Mouse (Mus musculus): ENCODE measurements around the gene Grik4. TPM values are rescaled to one million over a fixed set of nuclear protein-coding genes. Genes with fewer than 3 reads are reported as not detected.

The Grik4 gene
- polyA plus RNA-seq, 1 experiment: 0.17 TPM

GRCm38 (mm10) chr9:42809146-42809545, 135.1 kb downstream of the Grik4 start:
- Histone ChIP-seq H3K4me3 (replicated peaks) (no peak overlapping the region), H3K27me3 (replicated peaks) (peaks cover 12% of the 10 kb centered on the region), H3K36me3 (replicated peaks; ENCODE audit: low read length) (no peaks in the 10 kb centered on the region), H3K4me1 (no peaks in the 10 kb centered on the region), H3K9me3 (no peaks in the 10 kb centered on the region)
- TF ChIP-seq FLI1 (IDR thresholded peaks at IDR 0.05; ENCODE audit: low read length): no peak
- TF ChIP-seq GATA1 (IDR thresholded peaks at IDR 0.05; ENCODE audit: borderline replicate concordance, low read length): no peak

GRCm38 (mm10) chr9:42808394-42808793, 135.9 kb downstream of the Grik4 start:
- Histone ChIP-seq H3K4me1 (no peaks in the 10 kb centered on the region), H3K9me3 (no peaks in the 10 kb centered on the region), H3K4me3 (replicated peaks) (no peak overlapping the region), H3K36me3 (replicated peaks; ENCODE audit: low read length) (no peaks in the 10 kb centered on the region), H3K27me3 (replicated peaks) (peaks cover 12% of the 10 kb centered on the region)
- TF ChIP-seq GATA1 (IDR thresholded peaks at IDR 0.05; ENCODE audit: borderline replicate concordance, low read length) (no peak), FLI1 (IDR thresholded peaks at IDR 0.05; ENCODE audit: low read length) (no peak)

GRCm38 (mm10) chr9:42803061-42803491, 141.2 kb downstream of the Grik4 start:
- TF ChIP-seq GATA1 (IDR thresholded peaks at IDR 0.05; ENCODE audit: borderline replicate concordance, low read length) (no peak), FLI1 (IDR thresholded peaks at IDR 0.05; ENCODE audit: low read length) (no peak)
- Histone ChIP-seq H3K36me3 (replicated peaks; ENCODE audit: low read length) (no peaks in the 10 kb centered on the region), H3K4me1 (no peaks in the 10 kb centered on the region), H3K4me3 (replicated peaks) (no peak overlapping the region), H3K9me3 (no peaks in the 10 kb centered on the region), H3K27me3 (replicated peaks) (peaks cover 23% of the 10 kb centered on the region)

GRCm38 (mm10) chr9:42801929-42802328, 142.4 kb downstream of the Grik4 start:
- Histone ChIP-seq H3K4me3 (replicated peaks) (no peak overlapping the region), H3K27me3 (replicated peaks) (peaks cover 23% of the 10 kb centered on the region), H3K9me3 (no peaks in the 10 kb centered on the region), H3K4me1 (no peaks in the 10 kb centered on the region), H3K36me3 (replicated peaks; ENCODE audit: low read length) (no peaks in the 10 kb centered on the region)
- TF ChIP-seq GATA1 (IDR thresholded peaks at IDR 0.05; ENCODE audit: borderline replicate concordance, low read length) (no peak), FLI1 (IDR thresholded peaks at IDR 0.05; ENCODE audit: low read length) (no peak)

- no peak overlapping the region for H3K4me3 ChIP-seq (replicated peaks)
- no peaks in the 10 kb centered on the region for H3K9me3 ChIP-seq
- H3K36me3 ChIP-seq (replicated peaks; ENCODE audit: low read length): no peaks in the 10 kb centered on the region
- peaks cover 26% of the 10 kb centered on the region for H3K27me3 ChIP-seq (replicated peaks)
- TF ChIP-seq GATA1 (IDR thresholded peaks at IDR 0.05; ENCODE audit: borderline replicate concordance, low read length) (no peak), FLI1 (IDR thresholded peaks at IDR 0.05; ENCODE audit: low read length) (no peak)
- no peaks in the 10 kb centered on the region for H3K4me1 ChIP-seq
These were observed 144.2 kb downstream of the Grik4 start for GRCm38 (mm10) chr9:42800138-42800537.

- H3K27me3 ChIP-seq (replicated peaks): peaks cover 29% of the 10 kb centered on the region
- TF ChIP-seq FLI1 (IDR thresholded peaks at IDR 0.05; ENCODE audit: low read length): no peak
- TF ChIP-seq GATA1 (IDR thresholded peaks at IDR 0.05; ENCODE audit: borderline replicate concordance, low read length): no peak
- H3K9me3 ChIP-seq: no peaks in the 10 kb centered on the region
These were observed 144.6 kb downstream of the Grik4 start for GRCm38 (mm10) chr9:42799694-42800093.

GRCm38 (mm10) chr9:42799242-42799641, 145.1 kb downstream of the Grik4 start:
- Histone ChIP-seq H3K27me3 (replicated peaks) (peaks cover 30% of the 10 kb centered on the region), H3K4me3 (replicated peaks) (no peak overlapping the region), H3K36me3 (replicated peaks; ENCODE audit: low read length) (no peaks in the 10 kb centered on the region), H3K4me1 (no peaks in the 10 kb centered on the region), H3K9me3 (no peaks in the 10 kb centered on the region)
- TF ChIP-seq GATA1 (IDR thresholded peaks at IDR 0.05; ENCODE audit: borderline replicate concordance, low read length) (no peak), FLI1 (IDR thresholded peaks at IDR 0.05; ENCODE audit: low read length) (no peak)

More at GRCm38 (mm10) chr9:42799694-42800093, 144.6 kb downstream of the Grik4 start:
- H3K4me1 ChIP-seq: no peaks in the 10 kb centered on the region
- H3K4me3 ChIP-seq (replicated peaks): no peak overlapping the region
- H3K36me3 ChIP-seq (replicated peaks; ENCODE audit: low read length): no peaks in the 10 kb centered on the region

- Histone ChIP-seq H3K9me3 (no peaks in the 10 kb centered on the region), H3K27me3 (replicated peaks) (peaks cover 38% of the 10 kb centered on the region), H3K4me1 (no peaks in the 10 kb centered on the region), H3K36me3 (replicated peaks; ENCODE audit: low read length) (no peaks in the 10 kb centered on the region), H3K4me3 (replicated peaks) (no peak overlapping the region)
- no peak for TF ChIP-seq GATA1 (IDR thresholded peaks at IDR 0.05; ENCODE audit: borderline replicate concordance, low read length)
- no peak for TF ChIP-seq FLI1 (IDR thresholded peaks at IDR 0.05; ENCODE audit: low read length)
These were observed 146.0 kb downstream of the Grik4 start for GRCm38 (mm10) chr9:42798280-42798679.

GRCm38 (mm10) chr9:42797276-42797675, 147.0 kb downstream of the Grik4 start:
- H3K27me3 ChIP-seq (replicated peaks): peaks cover 41% of the 10 kb centered on the region

GRCm38 (mm10) chr9:42795881-42796280, 148.4 kb downstream of the Grik4 start:
- no peak overlapping the region for H3K4me3 ChIP-seq (replicated peaks)
- no peaks in the 10 kb centered on the region for H3K9me3 ChIP-seq
- no peaks in the 10 kb centered on the region for H3K36me3 ChIP-seq (replicated peaks; ENCODE audit: low read length)
- no peaks in the 10 kb centered on the region for H3K4me1 ChIP-seq
- no peak for TF ChIP-seq GATA1 (IDR thresholded peaks at IDR 0.05; ENCODE audit: borderline replicate concordance, low read length)
- no peak for TF ChIP-seq FLI1 (IDR thresholded peaks at IDR 0.05; ENCODE audit: low read length)
- H3K27me3 ChIP-seq (replicated peaks): peaks cover 45% of the 10 kb centered on the region

More at GRCm38 (mm10) chr9:42797276-42797675, 147.0 kb downstream of the Grik4 start:
- no peaks in the 10 kb centered on the region for H3K9me3 ChIP-seq
- no peaks in the 10 kb centered on the region for H3K4me1 ChIP-seq
- H3K36me3 ChIP-seq (replicated peaks; ENCODE audit: low read length): no peaks in the 10 kb centered on the region
- H3K4me3 ChIP-seq (replicated peaks): no peak overlapping the region
- TF ChIP-seq FLI1 (IDR thresholded peaks at IDR 0.05; ENCODE audit: low read length) (no peak), GATA1 (IDR thresholded peaks at IDR 0.05; ENCODE audit: borderline replicate concordance, low read length) (no peak)

GRCm38 (mm10) chr9:42794006-42794405, 150.3 kb downstream of the Grik4 start:
- no peaks in the 10 kb centered on the region for H3K36me3 ChIP-seq (replicated peaks; ENCODE audit: low read length)
- TF ChIP-seq FLI1 (IDR thresholded peaks at IDR 0.05; ENCODE audit: low read length) (no peak), GATA1 (IDR thresholded peaks at IDR 0.05; ENCODE audit: borderline replicate concordance, low read length) (no peak)
- H3K4me1 ChIP-seq: no peaks in the 10 kb centered on the region
- H3K9me3 ChIP-seq: no peaks in the 10 kb centered on the region
- no peak overlapping the region for H3K4me3 ChIP-seq (replicated peaks)
- H3K27me3 ChIP-seq (replicated peaks): peaks cover 54% of the 10 kb centered on the region
